Mouse (Mus musculus) bone marrow, adult 2 months (tissue): ENCODE measurements at regions not wholly inside any gene's neighbourhood (a gene's known extent, or its start where the extent isn't known, plus 50 kb on each side); places are given as distances from the start of the nearest gene placed in this dataset.

Source experiments
- CTCF ChIP-seq: fragments of 200-500 bp; IDR thresholded peaks from 2 replicates; pipeline ENCODE4 v1.5.1; 2011; ENCODE audit warnings: low read length, control low read depth; ENCODE audit not compliant: control insufficient read depth, insufficient read depth
- POLR2A ChIP-seq: fragments of 200-500 bp; IDR thresholded peaks from 2 replicates; pipeline ENCODE4 v1.6.1; 2011; ENCODE audit warnings: low read depth, mild to moderate bottlenecking, control low read depth, low read length, borderline replicate concordance; ENCODE audit not compliant: control insufficient read depth

DNA sequence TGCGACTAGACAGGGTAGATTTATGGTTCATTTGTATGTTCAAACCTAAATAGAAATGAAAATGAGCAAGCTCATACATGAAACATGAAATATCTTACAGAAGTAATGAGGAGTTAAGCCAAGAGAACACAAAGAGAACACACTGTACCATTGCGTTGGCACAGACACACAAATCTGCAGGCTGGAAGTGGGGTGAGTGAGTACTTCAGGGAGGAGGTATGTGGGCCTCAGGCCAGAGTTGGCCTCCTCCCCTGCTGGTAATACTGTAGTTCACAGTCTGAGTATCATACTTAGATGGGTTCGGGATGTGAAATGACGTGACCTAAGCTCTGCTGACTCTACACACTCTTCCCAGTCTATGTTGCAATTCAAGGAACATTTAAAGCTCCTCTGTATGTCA is 624.1 kb downstream of the Rnf144a start:
- TF ChIP-seq POLR2A, result no peak
- no peak for TF ChIP-seq CTCF
